Mouse (Mus musculus) forebrain, embryonic 12.5 days (tissue): ENCODE data around the gene Nhsl1. TPM values are rescaled to one million over a fixed set of nuclear protein-coding genes. Genes with fewer than 3 reads are reported as not detected.

ENCODE experiments used
- ATAC-seq: fragments of 200-750 bp; cut with Nextera tagmentation; 2 replicates; pipeline ENCODE4 v1.8.0; 2017; ENCODE audit warnings: moderate TSS enrichment; ENCODE audit not compliant: low FRiP score
- H3K27ac ChIP-seq: fragments of 300-500 bp; sonication (generic); 2 replicates; pipeline ENCODE4 v1.5.1; 2016; ENCODE audit warnings: mild to moderate bottlenecking
- H3K27me3 ChIP-seq: fragments of 300-500 bp; sonication (generic); 2 replicates; pipeline ENCODE4 v1.6.1; 2016; ENCODE audit warnings: mild to moderate bottlenecking
- H3K36me3 ChIP-seq: fragments of 300-500 bp; sonication (generic); replicated peaks from 2 replicates; pipeline ENCODE4 v1.6.1; 2016; ENCODE audit warnings: mild to moderate bottlenecking
- H3K4me1 ChIP-seq: fragments of 300-500 bp; sonication (generic); 2 replicates; pipeline ENCODE4 v1.6.1; 2016
- H3K4me2 ChIP-seq: fragments of 300-500 bp; sonication (generic); 2 replicates; pipeline ENCODE4 v1.6.1; 2016; ENCODE audit warnings: mild to moderate bottlenecking, moderate library complexity
- H3K4me3 ChIP-seq: fragments of 300-500 bp; sonication (generic); replicated peaks from 2 replicates; pipeline ENCODE4 v1.5.1; 2016; ENCODE audit warnings: mild to moderate bottlenecking
- H3K9ac ChIP-seq: fragments of 300-500 bp; sonication (generic); 2 replicates; pipeline ENCODE4 v1.6.1; 2016; ENCODE audit warnings: mild to moderate bottlenecking
- H3K9me3 ChIP-seq: fragments of 300-500 bp; sonication (generic); 2 replicates; pipeline ENCODE4 v1.6.1; 2016
- WGBS: fragments of 180-500 bp; shearing (Covaris S2); methylation state at CpG from one replicate; pipeline ENCODE4 v1.1.7; 2016; 5-methylcytosine and 5-hydroxymethylcytosine counted together
- polyA plus RNA-seq: library from polyadenylated mRNA; unstranded; fragments of >200 nt; fragmentation: Nextera tagmentation; extraction: Ambion mirVana; gene quantifications from 2 replicates; pipeline ENCODE4 v1.2.1, GENCODE M21; 2016

Nhsl1 gene
- polyA plus RNA-seq, 1 experiment from 2014 or later: 17.2 TPM

DNA sequence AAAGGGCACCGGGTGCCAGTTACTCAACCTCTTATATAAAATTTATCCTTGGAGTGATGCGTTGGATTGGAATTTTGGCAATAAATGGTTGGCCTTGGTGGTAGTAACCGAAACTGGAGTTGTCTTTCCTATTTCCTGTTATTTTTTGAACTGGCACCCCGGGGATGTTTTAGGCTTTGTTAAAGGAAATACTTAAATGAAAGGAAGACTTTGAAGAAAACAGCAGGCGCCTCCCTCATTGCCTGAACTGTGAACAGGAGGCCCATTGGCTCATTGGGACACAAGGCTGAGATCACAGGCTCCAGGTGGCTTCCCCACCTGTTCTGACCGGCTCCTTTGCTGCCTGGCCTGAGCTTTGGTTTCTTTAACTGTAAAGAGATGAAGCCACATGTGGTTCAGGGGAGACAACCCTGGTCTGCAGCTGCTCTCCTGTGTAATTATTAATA is 187.7 kb downstream of the Nhsl1 start:
- ATAC-seq: no peak
- 0 out of 2 replicates have a peak, but pooled peaks cover 5% of the 10 kb centered on the region for H3K36me3 ChIP-seq
- no peak overlapping the region for H3K4me2 ChIP-seq
- H3K27ac ChIP-seq: peak overlapping the region; percentile 48; the same call in 1 of the 2 replicates
- no peaks in the 10 kb centered on the region for H3K27me3 ChIP-seq
- no peak overlapping the region for H3K9ac ChIP-seq
- peaks cover 35% of the 10 kb centered on the region for H3K4me1 ChIP-seq
- no peaks in the 10 kb centered on the region for H3K9me3 ChIP-seq
- 46% methylated on average over 6 of the region's 6 CpGs for WGBS
- no peak overlapping the region for H3K4me3 ChIP-seq

DNA sequence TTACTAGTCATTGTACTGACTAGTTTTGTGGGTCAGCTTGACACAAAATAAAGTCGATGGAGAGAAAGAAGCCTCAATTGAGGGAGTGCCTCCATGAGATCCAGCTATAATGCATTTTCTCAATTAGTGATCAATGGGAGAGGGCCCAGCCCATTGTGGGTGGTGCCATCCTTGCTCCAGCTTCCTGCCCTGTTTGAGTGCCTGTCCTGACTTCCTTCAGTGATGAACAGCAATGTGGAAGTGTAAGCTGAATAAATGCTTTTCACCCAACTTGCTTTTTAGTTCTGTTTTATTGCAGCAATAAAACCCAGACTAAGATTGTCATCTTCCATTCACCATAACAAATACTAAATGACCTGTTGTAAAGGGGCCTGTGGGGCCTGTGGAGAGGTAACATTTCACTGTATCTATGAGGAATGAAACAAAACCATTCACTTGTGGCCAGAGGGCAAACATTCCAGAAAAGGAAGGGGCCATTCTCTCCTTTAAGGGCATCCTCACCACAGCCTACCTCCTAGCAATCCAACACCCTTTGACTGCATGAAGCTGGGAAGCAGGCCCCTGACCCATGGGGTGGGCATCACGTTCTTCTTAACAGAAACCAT is 189.2 kb downstream of the Nhsl1 start:
- H3K27ac ChIP-seq: no peak overlapping the region
- 0 out of 2 replicates have a peak, but pooled peaks cover 7% of the 10 kb centered on the region for H3K36me3 ChIP-seq
- H3K9me3 ChIP-seq: no peaks in the 10 kb centered on the region
- WGBS: 75% methylated on average over 2 of the region's 2 CpGs
- H3K27me3 ChIP-seq: no peaks in the 10 kb centered on the region
- no peak for ATAC-seq
- H3K4me1 ChIP-seq: peaks cover 35% of the 10 kb centered on the region
- H3K4me2 ChIP-seq: no peak overlapping the region
- no peak overlapping the region for H3K9ac ChIP-seq
- H3K4me3 ChIP-seq: no peak overlapping the region

DNA sequence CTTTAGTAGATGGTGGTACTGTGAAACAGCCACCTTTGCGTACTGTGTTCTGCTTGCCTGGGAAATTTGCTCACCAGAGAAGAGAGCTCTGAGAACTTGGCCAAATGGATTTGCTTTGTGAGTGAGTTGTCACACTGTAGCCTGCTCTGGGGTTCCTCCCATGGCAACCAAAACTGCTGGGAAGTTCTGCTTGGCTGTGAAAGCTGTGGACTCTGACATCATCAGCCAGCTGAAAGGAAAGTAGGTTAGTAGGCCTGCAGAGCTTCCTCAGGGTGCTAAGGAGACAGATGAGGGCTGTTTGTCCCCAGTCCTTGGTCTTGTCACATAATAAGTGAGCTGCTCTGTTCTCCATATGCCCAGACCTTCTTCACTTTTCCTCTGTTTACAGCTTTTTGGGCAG is 189.8 kb downstream of the Nhsl1 start:
- no peak overlapping the region for H3K4me2 ChIP-seq

DNA sequence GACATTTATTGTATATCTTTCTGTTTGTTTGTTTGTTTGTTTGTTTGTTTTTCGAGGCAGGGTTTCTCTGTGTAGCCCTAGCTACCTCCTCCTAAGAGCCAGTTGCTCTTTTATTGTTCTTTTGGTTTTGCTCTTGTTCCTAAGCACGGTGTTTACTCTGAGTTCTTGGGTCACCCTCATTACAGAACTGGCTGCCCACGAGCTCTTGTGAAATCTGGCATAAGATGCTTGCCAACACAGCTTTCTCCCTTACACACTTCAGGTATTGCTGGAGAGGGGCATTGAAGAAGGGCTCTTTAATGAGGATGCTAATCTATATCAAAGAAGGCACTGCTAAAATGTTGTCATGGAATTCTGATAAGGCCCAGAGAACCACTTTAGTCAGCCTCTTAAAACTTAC is 191.9 kb downstream of the Nhsl1 start:
- no peaks in the 10 kb centered on the region for H3K27me3 ChIP-seq
- H3K9me3 ChIP-seq: no peaks in the 10 kb centered on the region
- 79% methylated on average over 3 of the region's 3 CpGs for WGBS
- no peak overlapping the region for H3K27ac ChIP-seq
- H3K4me2 ChIP-seq: no peak overlapping the region
- H3K36me3 ChIP-seq: 0 out of 2 replicates have a peak, but pooled peaks cover 6% of the 10 kb centered on the region
- no peak overlapping the region for H3K4me3 ChIP-seq
- ATAC-seq: no peak
- H3K4me1 ChIP-seq: peaks cover 29% of the 10 kb centered on the region
- H3K9ac ChIP-seq: no peak overlapping the region

More for the DNA sequence above, 189.8 kb downstream of the Nhsl1 start:
- Histone ChIP-seq H3K4me3 (no peak overlapping the region), H3K4me1 (peaks cover 35% of the 10 kb centered on the region), H3K27ac (no peak overlapping the region), H3K36me3 (0 out of 2 replicates have a peak, but pooled peaks cover 6% of the 10 kb centered on the region), H3K27me3 (no peaks in the 10 kb centered on the region), H3K9ac (no peak overlapping the region), H3K9me3 (no peaks in the 10 kb centered on the region)
- ATAC-seq: no peak
- WGBS: 90% methylated on average over 1 of the region's 1 CpGs

DNA sequence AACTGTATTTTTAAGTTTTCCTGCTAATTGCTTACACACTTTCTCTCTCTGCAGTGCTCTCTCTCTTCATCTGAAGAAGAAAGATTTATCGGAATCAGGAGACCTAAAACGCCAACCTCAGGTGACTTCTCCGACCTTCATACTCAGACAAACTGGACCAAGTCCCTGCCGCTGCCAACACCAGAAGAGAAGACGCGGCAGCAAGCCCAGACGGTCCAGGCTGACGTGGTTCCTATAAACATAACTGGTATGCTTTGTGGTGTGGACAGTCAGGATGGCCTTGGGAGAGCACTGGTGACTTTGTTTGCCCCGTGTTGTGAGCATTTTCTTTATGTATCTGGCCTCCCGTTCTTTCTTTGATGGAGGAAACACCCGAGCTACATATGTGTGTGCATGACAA is 192.7 kb downstream of the Nhsl1 start:
- no peaks in the 10 kb centered on the region for H3K27me3 ChIP-seq
- H3K9ac ChIP-seq: no peak overlapping the region
- H3K9me3 ChIP-seq: no peaks in the 10 kb centered on the region
- H3K27ac ChIP-seq: no peak overlapping the region
- H3K4me2 ChIP-seq: no peak overlapping the region
- H3K36me3 ChIP-seq: 0 out of 2 replicates have a peak, but pooled peaks cover 6% of the 10 kb centered on the region
- no peak overlapping the region for H3K4me3 ChIP-seq
- no peak for ATAC-seq
- H3K4me1 ChIP-seq: peaks cover 22% of the 10 kb centered on the region
- WGBS: 92% methylated on average over 11 of the region's 11 CpGs

DNA sequence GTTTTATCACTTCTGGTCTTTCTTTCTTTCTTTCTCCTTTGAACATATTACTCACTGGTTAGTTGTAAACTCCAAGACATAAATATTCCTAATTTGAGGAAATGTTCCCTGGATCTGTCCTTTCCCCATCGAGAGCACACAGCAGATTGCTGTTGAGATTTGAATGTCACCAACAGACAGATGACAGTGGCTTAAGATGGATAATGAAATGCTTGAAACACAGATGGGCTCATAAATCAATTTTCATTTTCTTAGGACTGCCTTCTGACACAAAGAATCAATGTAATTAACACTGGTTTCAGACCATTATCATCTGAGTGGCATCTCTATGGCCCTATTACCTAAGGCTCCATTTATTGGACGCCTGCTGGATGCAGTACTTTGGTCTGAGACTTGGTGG is 203.8 kb downstream of the Nhsl1 start:
- ATAC-seq: no peak
- H3K36me3 ChIP-seq: peaks cover 34% of the 10 kb centered on the region
- peaks cover 32% of the 10 kb centered on the region for H3K4me1 ChIP-seq
- 0 out of 2 replicates have a peak, but pooled peaks cover 3% of the 10 kb centered on the region for H3K27me3 ChIP-seq
- no peak overlapping the region for H3K27ac ChIP-seq
- no peak overlapping the region for H3K4me3 ChIP-seq
- no peak overlapping the region for H3K9ac ChIP-seq
- H3K4me2 ChIP-seq: no peak overlapping the region
- 74% methylated on average over 2 of the region's 2 CpGs for WGBS
- H3K9me3 ChIP-seq: no peaks in the 10 kb centered on the region

DNA sequence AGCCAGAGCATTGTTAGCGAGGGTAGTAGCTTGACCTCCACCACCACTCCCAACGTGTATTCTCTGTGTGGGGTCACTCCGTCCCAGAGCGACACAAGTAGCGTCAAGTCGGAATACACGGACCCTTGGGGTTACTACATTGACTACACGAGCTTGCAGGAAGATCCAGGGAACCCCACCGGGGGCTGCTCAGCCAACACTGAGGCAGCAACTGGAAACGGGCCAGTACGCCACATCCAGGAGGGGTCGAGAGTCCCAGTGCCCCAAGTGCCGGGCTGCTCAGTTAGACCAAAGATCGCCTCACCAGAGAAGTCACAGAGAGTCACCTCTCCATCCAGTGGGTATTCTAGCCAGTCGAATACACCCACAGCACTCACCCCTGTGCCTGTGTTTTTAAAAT is 206.5 kb downstream of the Nhsl1 start:
- Histone ChIP-seq H3K27ac (no peak overlapping the region), H3K9me3 (no peaks in the 10 kb centered on the region), H3K4me1 (peaks cover 24% of the 10 kb centered on the region), H3K4me2 (no peak overlapping the region), H3K9ac (no peak overlapping the region), H3K27me3 (0 out of 2 replicates have a peak, but pooled peaks cover 3% of the 10 kb centered on the region), H3K36me3 (peaks cover 34% of the 10 kb centered on the region), H3K4me3 (no peak overlapping the region)
- WGBS: 80% methylated on average over 15 of the region's 15 CpGs
- no peak for ATAC-seq

DNA sequence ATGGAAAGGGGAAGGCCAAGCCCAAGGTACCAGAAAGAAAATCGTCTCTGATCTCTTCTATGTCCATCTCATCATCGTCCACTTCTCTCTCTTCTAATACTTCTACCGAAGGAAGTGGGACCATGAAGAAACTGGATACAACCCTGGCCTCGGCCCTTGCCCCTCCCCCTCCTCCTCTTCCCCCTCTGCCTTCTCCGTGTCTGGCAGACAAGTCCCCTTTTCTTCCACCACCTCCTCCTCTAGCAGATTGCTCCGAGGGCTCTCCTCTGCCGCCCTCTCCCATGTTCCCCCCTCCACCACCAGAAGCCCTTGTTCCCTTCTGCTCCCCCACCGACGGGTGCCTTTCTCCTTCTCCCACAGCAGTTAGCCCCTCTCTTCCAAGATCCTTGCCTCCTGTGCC is 206.9 kb downstream of the Nhsl1 start:
- no peak overlapping the region for H3K4me2 ChIP-seq
- 69% methylated on average over 9 of the region's 9 CpGs for WGBS
- no peak for ATAC-seq
- 0 out of 2 replicates have a peak, but pooled peaks cover 3% of the 10 kb centered on the region for H3K27me3 ChIP-seq
- H3K27ac ChIP-seq: no peak overlapping the region
- no peak overlapping the region for H3K4me3 ChIP-seq
- peaks cover 34% of the 10 kb centered on the region for H3K36me3 ChIP-seq
- no peaks in the 10 kb centered on the region for H3K9me3 ChIP-seq
- H3K4me1 ChIP-seq: peaks cover 24% of the 10 kb centered on the region
- no peak overlapping the region for H3K9ac ChIP-seq

DNA sequence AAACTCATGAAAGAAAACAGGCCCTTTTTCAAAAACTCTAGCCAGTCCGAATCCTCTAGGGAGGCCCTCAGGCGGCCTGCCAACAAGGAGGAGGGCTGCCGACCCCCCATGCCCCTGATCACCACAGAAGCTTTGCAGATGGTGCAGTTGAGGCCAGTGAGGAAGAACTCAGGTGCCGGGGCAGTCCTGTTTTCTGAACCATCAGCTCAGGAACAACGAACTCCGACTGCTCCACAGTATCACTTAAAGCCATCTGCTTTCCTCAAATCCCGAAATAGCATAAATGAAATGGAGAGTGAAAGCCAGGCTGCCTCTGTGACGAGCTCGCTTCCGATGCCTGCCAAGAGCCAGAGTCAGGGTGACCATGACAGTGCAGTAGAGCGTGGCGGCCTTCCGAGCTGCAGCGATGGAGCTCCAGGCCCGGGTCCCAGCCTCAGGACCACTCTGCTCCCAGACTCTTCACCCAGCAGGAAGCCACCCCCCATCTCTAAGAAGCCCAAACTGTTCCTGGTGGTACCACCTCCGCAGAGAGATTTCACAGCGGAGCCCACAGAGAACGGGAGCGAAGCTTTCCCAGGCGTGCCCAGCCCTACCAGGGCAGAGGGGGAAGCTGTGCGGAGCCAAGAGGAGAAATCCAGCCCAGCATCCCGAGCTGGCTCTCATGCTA is 207.5 kb downstream of the Nhsl1 start:
- peak; percentile 30; the same call in 1 of the 2 replicates for ATAC-seq
- H3K36me3 ChIP-seq: peaks cover 37% of the 10 kb centered on the region
- WGBS: 86% methylated on average over 22 of the region's 22 CpGs

DNA sequence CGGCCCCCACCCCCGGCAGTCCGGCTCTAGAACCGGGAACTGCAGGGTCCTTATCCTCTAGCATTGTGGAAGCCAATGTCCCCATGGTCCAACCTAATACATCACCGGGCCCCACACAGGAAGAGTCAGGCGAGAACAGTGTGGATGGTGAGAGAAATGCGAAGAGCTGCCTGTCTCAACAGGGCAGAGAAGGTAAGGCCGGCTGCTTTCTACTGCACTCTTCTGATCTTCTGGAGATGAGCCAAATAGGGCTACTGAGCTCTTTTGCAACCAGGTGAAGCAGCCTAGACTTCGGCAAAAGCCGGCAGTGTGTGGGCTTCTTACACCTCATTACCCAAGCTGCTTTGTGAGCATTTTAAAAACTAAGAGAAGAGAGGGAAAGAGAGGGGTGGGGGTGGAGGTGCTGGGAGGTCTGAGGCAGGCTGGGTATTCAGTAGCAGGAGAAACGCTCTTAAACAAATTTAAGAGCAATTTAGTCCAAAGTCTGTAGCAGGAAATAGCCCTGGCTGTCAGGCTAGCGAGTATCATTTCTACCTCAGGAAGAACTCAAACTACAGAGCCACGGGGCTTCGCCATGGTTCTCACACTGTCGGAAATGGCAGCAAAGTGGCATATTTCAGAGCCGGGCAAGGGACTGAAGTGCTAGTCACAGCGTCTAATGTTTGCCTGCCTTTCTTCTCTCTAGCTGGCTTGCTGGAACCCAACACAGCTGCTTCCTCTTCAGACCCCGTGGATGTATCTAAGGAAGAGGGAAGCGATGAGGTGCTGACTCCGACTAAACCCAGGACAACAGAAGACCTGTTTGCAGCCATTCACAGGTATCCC is 208.3 kb downstream of the Nhsl1 start:
- peak; percentile 33; the same call in 1 of the 2 replicates for ATAC-seq
- 68% methylated on average over 20 of the region's 20 CpGs for WGBS
- peaks cover 44% of the 10 kb centered on the region for H3K36me3 ChIP-seq

More for the DNA sequence above, 207.5 kb downstream of the Nhsl1 start:
- Histone ChIP-seq H3K4me1 (peaks cover 24% of the 10 kb centered on the region), H3K4me3 (no peak overlapping the region), H3K27me3 (0 out of 2 replicates have a peak, but pooled peaks cover 3% of the 10 kb centered on the region), H3K27ac (0 out of 2 replicates have a peak overlapping the region, but pooled peaks have one; percentile 21), H3K9me3 (no peaks in the 10 kb centered on the region), H3K4me2 (no peak overlapping the region), H3K9ac (no peak overlapping the region)

DNA sequence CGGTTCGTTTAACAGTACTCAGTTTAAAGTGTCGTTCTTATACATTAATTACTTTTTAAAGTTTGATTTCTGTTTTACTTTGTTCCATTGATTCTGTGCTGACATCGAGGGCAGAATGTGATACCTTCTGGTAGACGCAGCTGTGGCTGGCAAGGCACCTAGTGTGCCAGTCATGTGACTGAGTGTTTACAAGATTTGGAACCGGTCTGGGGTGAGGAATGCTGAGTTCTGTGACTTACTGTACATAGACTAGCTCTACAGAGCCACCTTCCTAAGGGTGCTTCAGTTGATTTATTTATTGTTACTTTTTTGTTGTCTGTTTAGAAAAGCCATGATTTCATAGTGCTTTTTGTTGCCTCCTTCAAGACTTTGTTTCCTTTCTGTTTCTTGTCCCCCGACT is 209.0 kb downstream of the Nhsl1 start:
- ATAC-seq: no peak

More for the DNA sequence above, 208.3 kb downstream of the Nhsl1 start:
- no peak overlapping the region for H3K4me3 ChIP-seq
- no peaks in the 10 kb centered on the region for H3K9me3 ChIP-seq
- no peak overlapping the region for H3K9ac ChIP-seq
- H3K4me2 ChIP-seq: no peak overlapping the region
- H3K4me1 ChIP-seq: peaks cover 24% of the 10 kb centered on the region
- 0 out of 2 replicates have a peak overlapping the region, but pooled peaks have one; percentile 21 for H3K27ac ChIP-seq
- 0 out of 2 replicates have a peak, but pooled peaks cover 3% of the 10 kb centered on the region for H3K27me3 ChIP-seq

DNA sequence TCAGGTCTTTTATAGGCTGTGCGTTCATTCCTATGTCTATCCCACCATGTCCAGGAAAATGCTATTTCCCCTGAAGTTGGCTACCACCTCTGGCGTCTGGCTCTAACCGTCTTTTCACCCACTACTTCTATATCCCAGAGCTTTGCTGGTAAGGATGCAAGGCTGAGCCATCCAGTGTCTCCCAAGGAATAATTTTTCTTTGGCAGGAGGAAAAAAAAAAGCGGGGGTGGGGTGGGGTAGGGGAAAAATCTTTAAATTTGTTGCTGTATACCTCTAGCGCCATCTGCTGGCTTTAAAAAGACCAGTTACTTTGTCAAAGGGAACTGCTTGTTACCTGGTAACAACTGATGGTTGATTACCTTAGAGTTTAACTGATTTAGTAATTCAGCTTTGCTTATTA is 209.7 kb downstream of the Nhsl1 start:
- H3K36me3 ChIP-seq: peaks cover 48% of the 10 kb centered on the region

More for the DNA sequence above, 209.0 kb downstream of the Nhsl1 start:
- peaks cover 48% of the 10 kb centered on the region for H3K36me3 ChIP-seq
- H3K4me2 ChIP-seq: no peak overlapping the region
- H3K4me1 ChIP-seq: peaks cover 24% of the 10 kb centered on the region
- H3K4me3 ChIP-seq: no peak overlapping the region
- no peaks in the 10 kb centered on the region for H3K9me3 ChIP-seq
- H3K9ac ChIP-seq: no peak overlapping the region
- 0 out of 2 replicates have a peak, but pooled peaks cover 3% of the 10 kb centered on the region for H3K27me3 ChIP-seq
- WGBS: 73% methylated on average over 7 of the region's 7 CpGs
- no peak overlapping the region for H3K27ac ChIP-seq

More for the DNA sequence above, 209.7 kb downstream of the Nhsl1 start:
- ATAC-seq: no peak
- H3K9ac ChIP-seq: no peak overlapping the region
- H3K9me3 ChIP-seq: no peaks in the 10 kb centered on the region
- no peak overlapping the region for H3K27ac ChIP-seq
- peaks cover 24% of the 10 kb centered on the region for H3K4me1 ChIP-seq
- 0 out of 2 replicates have a peak, but pooled peaks cover 3% of the 10 kb centered on the region for H3K27me3 ChIP-seq
- 51% methylated on average over 5 of the region's 5 CpGs for WGBS
- no peak overlapping the region for H3K4me3 ChIP-seq
- no peak overlapping the region for H3K4me2 ChIP-seq
